Mouse (Mus musculus): ENCODE measurements around the gene Defa37. TPM values are rescaled to one million over a fixed set of nuclear protein-coding genes. Genes with fewer than 3 reads are reported as not detected.

Defa37 gene
- polyA plus RNA-seq (2021; fragmentation: Nextera tagmentation): not detected in 2 replicates
- long read RNA-seq, experiment 1: 0 reads
- long read RNA-seq, experiment 2: 0 reads

DNA sequence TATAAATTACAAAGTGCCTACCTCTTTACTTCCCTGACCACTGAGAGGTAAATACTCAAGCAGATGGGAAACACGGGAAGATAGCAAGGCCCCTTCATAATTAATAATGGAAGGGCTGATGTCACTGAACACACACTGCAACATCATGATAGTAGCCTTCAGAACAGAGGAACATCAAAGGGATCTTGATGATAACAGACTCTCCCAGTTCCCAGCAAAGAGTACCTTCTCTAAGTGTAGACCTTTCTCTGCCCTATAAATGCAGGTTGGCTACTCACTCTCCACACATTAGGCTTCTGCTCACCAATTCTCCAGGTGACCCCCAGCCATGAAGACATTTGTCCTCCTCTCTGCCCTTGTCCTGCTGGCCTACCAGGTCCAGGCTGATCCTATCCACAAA, at the start of gene Defa37:
Gene Defa37, plus strand, starts transcription at position 301 of the 400 bp plus-strand sequence.

DNA sequence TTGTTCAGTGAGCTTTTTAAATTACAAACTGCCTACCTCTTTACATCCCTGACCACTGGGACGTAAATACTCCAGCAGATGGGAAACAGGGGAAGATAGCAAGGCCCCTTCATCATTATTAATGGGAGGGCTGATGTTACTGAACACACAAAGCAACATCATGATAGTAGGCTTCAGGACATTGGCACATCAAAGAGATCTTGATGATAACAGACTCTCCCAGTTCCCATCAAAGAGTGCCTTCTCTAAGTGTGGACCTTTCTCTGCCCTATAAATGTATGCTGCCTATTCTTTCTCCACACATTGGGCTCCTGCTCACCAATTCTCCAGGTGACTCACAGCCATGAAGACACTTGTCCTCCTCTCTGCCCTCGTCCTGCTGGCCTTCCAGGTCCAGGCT, 36.5 kb upstream of the Defa37 start, which contains the start of gene Defa32:
Gene Defa32, plus strand, starts transcription at position 301 of the 400 bp plus-strand sequence.

GRCm38 (mm10) chr8:21582706-21583105, 17.5 kb downstream of the Defa37 start, which contains the start of gene Defa28:
Defa28 (plus strand) TSS chr8:21583006.

DNA sequence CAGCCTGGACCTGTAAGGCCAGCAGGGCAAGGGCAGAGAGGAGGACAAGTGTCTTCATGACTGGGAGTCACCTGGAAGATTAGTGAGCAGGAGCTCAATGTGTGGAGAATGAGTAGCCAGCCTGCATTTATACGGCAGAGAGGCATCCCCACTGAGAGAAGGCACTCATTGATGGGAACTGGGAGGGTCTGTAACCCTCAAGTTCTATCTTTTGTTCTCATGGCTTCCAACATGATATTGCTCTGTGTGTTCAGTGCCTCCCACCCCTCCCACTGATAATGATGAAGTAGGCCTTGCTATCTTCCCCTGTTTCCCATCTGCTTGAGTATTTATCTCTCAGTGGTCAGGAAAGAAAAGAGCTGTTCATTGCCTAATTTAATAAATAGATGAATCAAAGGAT, 29.2 kb downstream of the Defa37 start, which contains the start of gene Gm7861:
Gene Gm7861, minus strand, starts transcription at position 101 of the 400 bp plus-strand sequence.

Other genes starting within 250 kb of the Defa37 start
- gene Defa27, start 249.8 kb upstream of the Defa37 start, polyA plus RNA-seq (2021; fragmentation: Nextera tagmentation): not detected in 2 replicates
- not detected in 2 replicates for gene Defa29, start 238.4 kb upstream of the Defa37 start, polyA plus RNA-seq (2021; fragmentation: Nextera tagmentation)
- not detected in 2 replicates for gene Defa2, start 186.9 kb upstream of the Defa37 start, polyA plus RNA-seq (2021; fragmentation: Nextera tagmentation)
- not detected in 2 replicates for gene Defa33, start 173.6 kb upstream of the Defa37 start, polyA plus RNA-seq (2021; fragmentation: Nextera tagmentation)
- gene Defa36, start 138.0 kb upstream of the Defa37 start, polyA plus RNA-seq (2021; fragmentation: Nextera tagmentation): not detected in 2 replicates
- not detected in 2 replicates for gene Gm7849, start 108.8 kb upstream of the Defa37 start, polyA plus RNA-seq (2021; fragmentation: Nextera tagmentation)
- not detected in 2 replicates for gene Defa20, start 56.1 kb upstream of the Defa37 start, polyA plus RNA-seq (2021; fragmentation: Nextera tagmentation)
- gene Defa32, start 36.4 kb upstream of the Defa37 start, polyA plus RNA-seq (2021; fragmentation: Nextera tagmentation): not detected in 2 replicates
- gene Defa28, start 17.6 kb downstream of the Defa37 start, polyA plus RNA-seq (2021; fragmentation: Nextera tagmentation): not detected in 2 replicates
- gene Gm7861, start 29.1 kb downstream of the Defa37 start, polyA plus RNA-seq (2021; fragmentation: Nextera tagmentation): not detected in 2 replicates
- not detected in 2 replicates for gene Defa26, start 52.8 kb downstream of the Defa37 start, polyA plus RNA-seq (2021; fragmentation: Nextera tagmentation)
- gene Defa17, start 90.4 kb downstream of the Defa37 start, polyA plus RNA-seq (2021; fragmentation: Nextera tagmentation): not detected in 2 replicates
- not detected in 2 replicates for gene Defa34, start 100.4 kb downstream of the Defa37 start, polyA plus RNA-seq (2021; fragmentation: Nextera tagmentation)
- gene AY761184, start 138.3 kb downstream of the Defa37 start, polyA plus RNA-seq (2021; fragmentation: Nextera tagmentation): not detected in 2 replicates
- gene Defa24, start 169.1 kb downstream of the Defa37 start, polyA plus RNA-seq (2021; fragmentation: Nextera tagmentation): not detected in 2 replicates

All from layer of hippocampus, adult 6 months (tissue).